Mouse (Mus musculus) heart, adult 2 months (tissue): ENCODE results near the gene Smu1. TPM values are rescaled to one million over a fixed set of nuclear protein-coding genes. Genes with fewer than 3 reads are reported as not detected.

Source experiments
- DNase-seq, 2 experiments: peaks; one replicate each; pipeline ENCODE4 v3.0.0; 2021
- H3K27ac ChIP-seq: fragments of 200-600 bp; 2 replicates; pipeline ENCODE4 v1.8.1; 2022
- H3K27me3 ChIP-seq: fragments of 200-500 bp; 2 replicates; pipeline ENCODE4 v1.6.1; 2012; ENCODE audit warnings: mild to moderate bottlenecking, low read length, inconsistent platforms, mixed read lengths; ENCODE audit not compliant: control insufficient read depth, insufficient read depth
- H3K36me3 ChIP-seq: fragments of 200-500 bp; 2 replicates; pipeline ENCODE4 v1.6.1; 2012; ENCODE audit warnings: low read length, inconsistent platforms; ENCODE audit not compliant: control insufficient read depth, insufficient read depth
- H3K4me1 ChIP-seq: fragments of 200-500 bp; 2 replicates; pipeline ENCODE4 v1.6.1; 2011; ENCODE audit warnings: low read length; ENCODE audit not compliant: control insufficient read depth, insufficient read depth
- H3K4me3 ChIP-seq: fragments of 200-600 bp; 2 replicates; pipeline ENCODE4 v1.8.1; 2022
- H3K79me2 ChIP-seq: fragments of 200-500 bp; replicated peaks from 2 replicates; pipeline ENCODE4 v1.6.1; 2012; ENCODE audit warnings: mild to moderate bottlenecking, inconsistent platforms, low read length, moderate library complexity, mixed read lengths; ENCODE audit not compliant: control insufficient read depth, insufficient read depth
- H3K9ac ChIP-seq: fragments of 200-500 bp; 2 replicates; pipeline ENCODE4 v1.6.1; 2012; ENCODE audit warnings: low read depth, mild to moderate bottlenecking, control low read depth, inconsistent platforms, low read length, mixed read lengths
- CTCF ChIP-seq: fragments of 200-600 bp; IDR thresholded peaks from 2 replicates; pipeline ENCODE4 v1.8.1; 2022; ENCODE audit warnings: antibody characterized with exemption, mild to moderate bottlenecking, moderate library complexity
- EP300 ChIP-seq: fragments of 200-500 bp; IDR thresholded peaks from 2 replicates; pipeline ENCODE4 v1.6.1; 2011; ENCODE audit warnings: low read depth, low read length, control low read depth; ENCODE audit not compliant: insufficient read depth
- POLR2A ChIP-seq: fragments of 200-500 bp; IDR thresholded peaks from 2 replicates; pipeline ENCODE4 v1.6.1; 2011; ENCODE audit warnings: mild to moderate bottlenecking, low read depth, low read length, control low read depth; ENCODE audit not compliant: insufficient read depth
- WGBS: fragments of 180-500 bp; shearing (Covaris S2); methylation state at CpG from one replicate; pipeline ENCODE4 v1.1.7; 2018; 5-methylcytosine and 5-hydroxymethylcytosine counted together
- intact Hi-C: fragments of 180-260 bp; cut with DNase I; formaldehyde crosslinking; loops from one replicate; pipeline ENCODE4 v1.15.1; 2025
- polyA plus RNA-seq: library from polyadenylated mRNA; depleted of rRNA; stranded (reverse); fragments of >200 nt; gene quantifications from 2 replicates; pipeline ENCODE4 v1.2.3, GENCODE M21; 2012
- total RNA-seq, 2 experiments: library from RNA; stranded (reverse); gene quantifications; 2 replicates each; pipeline ENCODE4 v1.2.3; 2021

Smu1 gene
- total and polyA plus RNA-seq, 3 experiments: 13.8 to 31.7 (median 27.0) TPM

GRCm38 (mm10) chr4:40776416-40776815 is 18.7 kb upstream of the Smu1 start:
- no peak for DNase-seq
- 73% methylated on average over 4 of the region's 4 CpGs for WGBS
- Histone ChIP-seq H3K79me2 (no peaks in the 10 kb centered on the region), H3K36me3 (peaks cover 1% of the 10 kb centered on the region), H3K27me3 (no peaks in the 10 kb centered on the region), H3K9ac (no peak overlapping the region), H3K4me3 (no peak overlapping the region), H3K4me1 (peaks cover 11% of the 10 kb centered on the region), H3K27ac (no peak overlapping the region)
- intact Hi-C loops: loop anchor here (2.0 kb wide), 1 partner anchor 26 kb away; no protein-coding TSS in a partner anchor
- no peak for TF ChIP-seq POLR2A
- no peak for TF ChIP-seq CTCF
- no peak for TF ChIP-seq EP300

GRCm38 (mm10) chr4:40774279-40775259 is 16.8 kb upstream of the Smu1 start:
- Histone ChIP-seq H3K27me3 (no peaks in the 10 kb centered on the region), H3K27ac (peak overlapping the region; percentile 43), H3K4me1 (peaks cover 8% of the 10 kb centered on the region), H3K9ac (peak overlapping the region; percentile 68), H3K79me2 (no peaks in the 10 kb centered on the region), H3K36me3 (no peaks in the 10 kb centered on the region), H3K4me3 (peak overlapping the region; percentile 27)
- intact Hi-C loops: loop anchor here (2.0 kb wide), 1 partner anchor 78 kb away; no protein-coding TSS in a partner anchor
- DNase-seq: peak; percentile 75 to 81
- 7% methylated on average over 12 of the region's 12 CpGs for WGBS
- TF ChIP-seq EP300 (0 out of 2 replicates have a peak, but pooled peaks have one; percentile 86), POLR2A (no peak), CTCF (peak; percentile 87)

GRCm38 (mm10) chr4:40759876-40760275 is 2.2 kb upstream of the Smu1 start:
- no peak overlapping the region for H3K4me3 ChIP-seq
- no peak overlapping the region for H3K27ac ChIP-seq
- no peaks in the 10 kb centered on the region for H3K4me1 ChIP-seq
- TF ChIP-seq CTCF: no peak
- no peak for TF ChIP-seq POLR2A
- TF ChIP-seq EP300: no peak
- H3K36me3 ChIP-seq: peaks cover 3% of the 10 kb centered on the region
- no peaks in the 10 kb centered on the region for H3K79me2 ChIP-seq
- DNase-seq: no peak
- 40% methylated on average over 5 of the region's 5 CpGs for WGBS
- H3K27me3 ChIP-seq: no peaks in the 10 kb centered on the region
- H3K9ac ChIP-seq: no peak overlapping the region
- intact Hi-C loops: no loop called here

GRCm38 (mm10) chr4:40757157-40757779 is 455 bp downstream of the Smu1 start:
- 0% methylated on average over 39 of the region's 39 CpGs for whole genome bisulfite sequencing
- no peaks in the 10 kb centered on the region for H3K27me3 ChIP-seq
- TF ChIP-seq EP300 (no peak), POLR2A (no peak), CTCF (no peak)

GRCm38 (mm10) chr4:40735351-40735750 is 22.4 kb downstream of the Smu1 start:
- TF ChIP-seq POLR2A (no peak), EP300 (no peak), CTCF (no peak)
- H3K36me3 ChIP-seq: peaks cover 32% of the 10 kb centered on the region
- H3K27me3 ChIP-seq: no peaks in the 10 kb centered on the region
- no peak overlapping the region for H3K27ac ChIP-seq
- intact Hi-C loops: no loop called here
- no peaks in the 10 kb centered on the region for H3K4me1 ChIP-seq
- DNase-seq: no peak
- WGBS: 38% methylated on average over 1 of the region's 1 CpGs
- no peak overlapping the region for H3K4me3 ChIP-seq
- H3K79me2 ChIP-seq: no peaks in the 10 kb centered on the region
- no peak overlapping the region for H3K9ac ChIP-seq

More at GRCm38 (mm10) chr4:40757157-40757779, 455 bp downstream of the Smu1 start:
- H3K9ac ChIP-seq: peak overlapping the region; percentile 87
- H3K4me1 ChIP-seq: no peaks in the 10 kb centered on the region
- peaks cover 3% of the 10 kb centered on the region for H3K36me3 ChIP-seq
- H3K27ac ChIP-seq: peak overlapping the region; percentile 83
- peak overlapping the region; percentile 99 for H3K4me3 ChIP-seq
- intact Hi-C loops: no loop called here
- H3K79me2 ChIP-seq: no peaks in the 10 kb centered on the region; the same call in 1 of the 2 replicates
- no peak for DNase-seq
